Mouse (Mus musculus): ENCODE measurements at regions not wholly inside any gene's neighbourhood (a gene's known extent, or its start where the extent isn't known, plus 50 kb on each side); places are given as distances from the start of the nearest gene placed in this dataset.

GRCm38 (mm10) chr6:147964739-147965138, 82.3 kb upstream of the Far2 start:
- Histone ChIP-seq H3K27ac (no peak overlapping the region), H3K4me3 (no peak overlapping the region)
- no peak for TF ChIP-seq CTCF (conservative IDR thresholded peaks at IDR 0.05)
- no peak for DNase-seq (ENCODE audit: low spot score in 2 of 2)

DNA sequence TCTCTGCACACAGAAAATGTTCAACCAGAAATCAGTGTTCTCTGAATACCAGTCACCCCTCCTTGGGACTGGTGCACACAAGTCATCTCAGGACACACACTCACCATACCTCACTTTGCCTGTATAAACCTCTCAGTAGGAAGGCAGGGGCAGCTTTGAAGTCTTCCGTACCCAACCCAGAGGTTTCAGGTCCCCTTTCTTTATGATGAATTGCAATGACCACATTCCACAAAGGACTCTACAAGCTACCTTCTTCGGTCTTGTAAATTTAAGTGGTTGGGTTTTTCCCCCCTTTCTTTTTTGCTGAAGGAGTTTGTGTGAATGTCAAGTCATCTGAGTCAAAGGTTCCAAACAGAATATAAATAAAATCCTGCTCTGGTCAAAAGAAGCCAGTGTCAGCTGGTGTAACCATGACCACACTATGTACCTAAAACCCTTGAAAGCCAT, 76.9 kb upstream of the Far2 start:
- DNase-seq (ENCODE audit: low spot score in 2 of 2): no peak
- TF ChIP-seq CTCF (conservative IDR thresholded peaks at IDR 0.05): no peak
- Histone ChIP-seq H3K4me3 (no peak overlapping the region), H3K27ac (no peak overlapping the region)

- no peak for TF ChIP-seq CTCF (conservative IDR thresholded peaks at IDR 0.05)
- H3K4me3 ChIP-seq: no peak overlapping the region
- DNase-seq (ENCODE audit: low spot score in 2 of 2): no peak
- H3K27ac ChIP-seq: no peak overlapping the region
These were observed 74.5 kb upstream of the Far2 start for GRCm38 (mm10) chr6:147972552-147972951.

GRCm38 (mm10) chr6:147973059-147973458, 74.0 kb upstream of the Far2 start:
- no peak for DNase-seq (ENCODE audit: low spot score in 2 of 2)
- Histone ChIP-seq H3K4me3 (no peak overlapping the region), H3K27ac (no peak overlapping the region)
- TF ChIP-seq CTCF (conservative IDR thresholded peaks at IDR 0.05): no peak

DNA sequence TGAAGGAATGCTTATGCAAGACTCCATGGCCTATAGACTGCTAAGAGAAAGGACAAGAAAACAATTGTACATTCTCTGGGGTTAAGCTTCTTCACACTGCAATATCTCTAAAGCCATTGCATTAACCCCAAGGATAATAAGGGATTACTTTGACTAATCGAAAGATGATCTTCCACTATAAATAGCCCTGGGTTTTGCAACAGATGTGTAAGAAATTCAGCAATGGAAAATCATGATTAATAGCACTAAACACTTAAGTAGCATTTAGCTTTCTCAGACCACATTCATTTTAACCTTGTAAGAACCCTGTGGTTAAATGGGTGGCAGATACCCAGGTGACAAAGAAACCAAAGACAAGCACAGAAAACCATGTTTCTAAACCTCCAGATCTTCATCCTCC, 71.1 kb upstream of the Far2 start:
- no peak for DNase-seq (ENCODE audit: low spot score in 2 of 2)
- no peak for TF ChIP-seq CTCF (conservative IDR thresholded peaks at IDR 0.05)
- no peak overlapping the region for H3K4me3 ChIP-seq
- no peak overlapping the region for H3K27ac ChIP-seq

GRCm38 (mm10) chr6:147989381-147989780, 57.7 kb upstream of the Far2 start:
- Histone ChIP-seq H3K4me3 (no peak overlapping the region), H3K27ac (no peak overlapping the region)
- TF ChIP-seq CTCF (conservative IDR thresholded peaks at IDR 0.05): no peak
- no peak for DNase-seq (ENCODE audit: low spot score in 2 of 2)
